Mouse (Mus musculus) midbrain, postnatal 0 days (tissue): ENCODE results near the gene Polr1a. TPM values are rescaled to one million over a fixed set of nuclear protein-coding genes. Genes with fewer than 3 reads are reported as not detected.

Source experiments
- ATAC-seq: fragments of 200-750 bp; cut with Nextera tagmentation; 2 replicates; pipeline ENCODE4 v1.8.0; 2017; ENCODE audit warnings: moderate number of reproducible peaks, mild to moderate bottlenecking, moderate TSS enrichment, moderate library complexity; ENCODE audit not compliant: low FRiP score
- DNase-seq: peaks from one replicate; pipeline ENCODE4 v3.0.0-alpha.2; 2015; ENCODE audit warnings: low spot score
- H3K27ac ChIP-seq: fragments of 300-500 bp; sonication (generic); 2 replicates; pipeline ENCODE4 v1.5.1; 2014; ENCODE audit warnings: low read depth, mild to moderate bottlenecking, low read length, mixed read lengths
- H3K27me3 ChIP-seq: fragments of 300-500 bp; sonication (generic); 2 replicates; pipeline ENCODE4 v1.6.1; 2014; ENCODE audit warnings: low read length, control low read depth, mixed read lengths; ENCODE audit not compliant: insufficient read depth
- H3K36me3 ChIP-seq: fragments of 300-500 bp; sonication (generic); 2 replicates; pipeline ENCODE4 v1.6.1; 2014; ENCODE audit warnings: low read length, control low read depth, mixed read lengths; ENCODE audit not compliant: insufficient read depth
- H3K4me1 ChIP-seq: fragments of 300-500 bp; sonication (generic); 2 replicates; pipeline ENCODE4 v1.6.1; 2014; ENCODE audit warnings: mild to moderate bottlenecking, control low read depth, antibody characterized with exemption, low read length, mixed read lengths; ENCODE audit not compliant: insufficient read depth
- H3K4me2 ChIP-seq: fragments of 300-500 bp; sonication (generic); 2 replicates; pipeline ENCODE4 v1.6.1; 2014; ENCODE audit warnings: low read depth, mild to moderate bottlenecking, low read length, mixed read lengths; ENCODE audit not compliant: poor library complexity, severe bottlenecking
- H3K4me3 ChIP-seq: fragments of 300-500 bp; sonication (generic); 2 replicates; pipeline ENCODE4 v1.5.1; 2014; ENCODE audit warnings: low read depth, mild to moderate bottlenecking, low read length, moderate library complexity
- H3K9ac ChIP-seq: fragments of 300-500 bp; sonication (generic); replicated peaks from 2 replicates; pipeline ENCODE4 v1.6.1; 2014; ENCODE audit warnings: mild to moderate bottlenecking, low read length, moderate library complexity, mixed read lengths; ENCODE audit not compliant: poor library complexity, severe bottlenecking
- H3K9me3 ChIP-seq: fragments of 300-500 bp; sonication (generic); 2 replicates; pipeline ENCODE4 v1.6.1; 2016; ENCODE audit warnings: low read length, control low read depth
- CTCF ChIP-seq: IDR thresholded peaks from 2 replicates; pipeline ENCODE4 v1.5.1; 2016; ENCODE audit warnings: antibody characterized with exemption, mild to moderate bottlenecking
- WGBS: fragments of 180-500 bp; shearing (Covaris S2); extraction: QIAGEN DNeasy Blood & Tissue Kit; methylation state at CpG from one replicate; pipeline ENCODE4 v1.1.7; 2014; 5-methylcytosine and 5-hydroxymethylcytosine counted together
- polyA plus RNA-seq: library from polyadenylated mRNA; unstranded; fragments of >200 nt; fragmentation: Nextera tagmentation; extraction: Ambion mirVana; gene quantifications from 2 replicates; pipeline ENCODE4 v1.2.1, GENCODE M21; 2015
- total RNA-seq: library from RNA; depleted of rRNA; stranded (reverse); fragments of >200 nt; gene quantifications from 2 replicates; pipeline ENCODE4 v1.2.3, GENCODE M21; 2014; rRNA removed

The Polr1a gene
- total and polyA plus RNA-seq, 2 experiments from 2014 or later: 15.8 to 21.8 TPM

DNA sequence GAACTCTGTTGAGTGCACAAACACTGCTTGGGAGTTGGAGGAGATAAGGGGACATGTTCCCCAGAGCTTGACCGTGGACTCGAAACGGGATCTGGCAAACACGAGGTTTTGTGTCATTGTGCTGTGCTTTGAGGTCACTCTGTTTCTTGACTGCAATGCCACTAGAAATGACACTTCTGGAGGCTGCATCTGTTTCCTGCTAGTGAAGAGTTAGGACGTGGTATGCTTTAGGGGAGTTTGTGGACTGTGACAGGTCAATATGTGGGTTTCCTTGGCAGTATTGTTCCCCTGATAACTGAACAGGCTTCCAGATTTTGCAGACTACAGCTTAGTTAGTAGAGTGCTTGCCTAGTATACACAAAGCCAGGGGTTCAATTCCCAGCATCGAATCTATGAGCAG is 120.8 kb downstream of the Polr1a start:
- no peak overlapping the region for H3K4me2 ChIP-seq
- no peak overlapping the region for H3K9ac ChIP-seq
- H3K4me3 ChIP-seq: no peak overlapping the region
- no peaks in the 10 kb centered on the region for H3K36me3 ChIP-seq
- ATAC-seq: no peak
- no peak overlapping the region for H3K27ac ChIP-seq
- H3K27me3 ChIP-seq: no peaks in the 10 kb centered on the region
- no peaks in the 10 kb centered on the region for H3K4me1 ChIP-seq
- WGBS: 88% methylated on average over 6 of the region's 6 CpGs
- TF ChIP-seq CTCF: no peak
- no peaks in the 10 kb centered on the region for H3K9me3 ChIP-seq
- DNase-seq: no peak

Other genes with a start within 250 kb of the Polr1a start
- gene Reep1, start 201.5 kb upstream of the Polr1a start, total RNA-seq: 404 and 467 TPM in 2 replicates
- gene Reep1, start 201.5 kb upstream of the Polr1a start, polyA plus RNA-seq: 274 and 275 TPM in 2 replicates
- gene Mrpl35, start 82.1 kb upstream of the Polr1a start, total RNA-seq: 6.8 and 9.5 TPM in 2 replicates
- 45.6 and 46.2 TPM in 2 replicates for gene Mrpl35, start 82.1 kb upstream of the Polr1a start, polyA plus RNA-seq
- gene Immt, start 77.7 kb upstream of the Polr1a start, total RNA-seq: 100 and 107 TPM in 2 replicates
- gene Immt, start 77.7 kb upstream of the Polr1a start, polyA plus RNA-seq: 145 and 155 TPM in 2 replicates
- gene Ptcd3, start 303 bp upstream of the Polr1a start, total RNA-seq: 59.6 and 64.9 TPM in 2 replicates
- gene Ptcd3, start 303 bp upstream of the Polr1a start, polyA plus RNA-seq: 57.9 and 58.4 TPM in 2 replicates
- 16.0 and 24.0 TPM in 2 replicates for gene St3gal5, start 188.5 kb downstream of the Polr1a start, total RNA-seq
- gene St3gal5, start 188.5 kb downstream of the Polr1a start, polyA plus RNA-seq: 46.4 and 51.9 TPM in 2 replicates